Mouse (Mus musculus) liver, postnatal 0 days (tissue): Measurements from ENCODE around the gene Aspscr1.

Experiments used
- CTCF ChIP-seq: sonication (generic); IDR thresholded peaks from 2 replicates; pipeline ENCODE4 v1.5.1; 2016; ENCODE audit warnings: antibody characterized with exemption, low read depth
- EP300 ChIP-seq: IDR thresholded peaks from 2 replicates; pipeline ENCODE4 v1.6.1; 2016; ENCODE audit warnings: antibody characterized with exemption, low read depth, mild to moderate bottlenecking

- no peak for TF ChIP-seq CTCF
- TF ChIP-seq EP300, result no peak
Measured at GRCm38 (mm10) chr11:120719841-120720376, 47.1 kb downstream of the Aspscr1 start.
